Mouse (Mus musculus) kidney, postnatal 14 days (tissue): ENCODE measurements around the gene Fbxo6.

Experiments
- DNase-seq: peaks from one replicate; pipeline ENCODE4 v3.0.0; 2022; ENCODE audit warnings: mixed read lengths

Gene Fbxo6

DNA sequence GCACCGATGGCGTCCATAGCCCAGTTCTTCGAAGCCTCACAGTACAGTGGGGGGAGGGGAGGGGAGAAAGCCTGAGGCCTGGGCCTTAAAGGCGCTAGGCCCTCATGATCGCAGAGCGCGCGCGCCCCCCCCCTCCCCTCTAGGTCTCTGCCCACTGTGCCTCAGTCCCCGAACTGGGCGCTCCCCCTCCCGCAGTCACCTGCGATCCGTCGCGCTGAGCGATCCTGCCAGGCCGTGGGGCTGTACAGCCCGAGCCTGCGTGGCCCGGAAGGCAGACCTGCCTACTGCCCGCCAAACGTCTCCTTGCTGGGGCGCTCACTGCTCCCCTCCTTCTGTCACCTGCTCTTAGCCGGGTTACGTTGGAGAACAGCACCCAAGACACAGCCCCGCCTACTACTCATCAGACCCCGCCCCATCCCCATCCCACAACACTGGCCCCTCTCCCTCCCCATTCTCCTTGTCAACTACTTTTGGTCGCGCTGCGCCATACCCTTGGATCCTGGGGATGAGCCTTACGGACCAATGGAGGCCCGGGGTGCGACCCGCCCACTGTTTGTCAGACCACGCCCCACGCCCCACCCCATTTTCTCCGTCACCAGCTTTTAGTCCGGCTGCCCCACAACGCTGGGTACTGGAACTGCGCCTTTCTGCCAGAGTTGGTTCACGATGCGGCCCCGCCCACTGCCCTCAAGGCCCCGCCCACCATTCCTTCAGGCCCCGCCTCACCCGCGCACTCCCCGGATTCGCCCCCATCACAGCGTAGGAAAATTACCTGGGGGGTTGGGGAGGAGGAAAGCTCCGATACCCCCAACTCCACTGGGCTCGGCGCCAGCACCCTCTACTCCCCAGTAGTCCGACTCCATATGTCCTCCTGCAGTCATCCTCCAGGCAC lies 7.8 kb upstream of the Fbxo6 start:
- DNase-seq = peak; percentile 96

GRCm38 (mm10) chr4:148158436-148159348 lies 6.8 kb upstream of the Fbxo6 start:
- no peak for DNase-seq

- DNase-seq = no peak
Observed at GRCm38 (mm10) chr4:148154982-148155381, 3.0 kb upstream of the Fbxo6 start.

- no peak for DNase-seq
Observed at GRCm38 (mm10) chr4:148154006-148154405, 2.1 kb upstream of the Fbxo6 start.

DNA sequence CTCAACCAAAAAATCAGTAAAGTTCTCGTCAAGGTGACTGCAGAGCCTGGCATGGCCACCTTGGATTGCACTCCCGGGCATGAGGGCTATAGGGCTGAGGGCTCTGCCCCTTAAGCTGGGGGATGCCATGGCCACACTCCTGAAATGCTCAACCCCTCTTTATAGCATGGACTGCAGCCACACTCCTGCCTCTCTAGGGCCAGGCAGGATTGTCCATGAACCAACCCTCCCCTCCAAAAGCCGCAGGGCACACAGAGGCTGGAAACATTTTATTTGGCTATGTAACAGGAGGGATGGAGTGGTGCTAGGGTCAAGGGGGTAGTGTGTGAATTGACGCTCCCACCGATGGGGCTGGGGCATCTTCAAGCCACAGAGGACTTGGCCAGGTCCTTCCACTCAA lies 607 bp upstream of the Fbxo6 start:
- DNase-seq = no peak

DNA sequence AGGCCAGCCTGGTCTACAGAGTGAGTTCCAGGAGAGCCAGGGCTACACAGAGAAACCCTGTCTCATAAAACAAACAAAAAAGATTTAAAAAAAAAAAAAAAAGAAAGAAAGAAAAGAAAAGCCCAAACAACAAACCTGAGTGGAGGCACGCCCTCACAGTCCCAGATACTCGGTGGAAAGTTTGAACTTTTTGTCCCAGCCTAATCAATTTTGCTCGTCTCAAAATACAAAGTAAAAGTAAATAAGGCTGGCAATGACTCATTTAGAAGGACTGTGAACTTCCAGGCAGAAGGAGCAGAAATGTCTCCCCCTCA lies 1.0 kb downstream of the Fbxo6 start:
- no peak for DNase-seq

DNA sequence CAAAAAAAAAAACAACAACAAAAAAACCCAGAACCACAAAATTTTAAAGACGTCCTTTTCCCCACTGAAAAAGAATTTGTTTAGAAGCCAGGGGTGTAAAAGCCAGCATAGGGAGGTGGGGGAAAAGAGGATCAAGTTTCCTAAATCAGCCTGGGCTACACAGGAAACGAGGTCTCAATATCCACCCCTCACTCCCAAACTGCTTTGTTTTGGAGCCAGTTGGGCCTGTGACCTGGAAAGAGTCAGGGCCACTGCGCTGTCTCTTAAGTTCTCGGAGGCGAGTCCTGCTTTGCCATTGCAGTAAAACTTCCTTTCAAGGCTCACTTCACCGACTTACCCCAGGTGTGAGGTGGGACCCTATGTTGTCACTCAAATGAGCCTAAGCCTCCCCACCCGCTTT lies 1.7 kb downstream of the Fbxo6 start:
- DNase-seq = no peak

- no peak for DNase-seq
Observed at GRCm38 (mm10) chr4:148149540-148149939, 2.4 kb downstream of the Fbxo6 start.

GRCm38 (mm10) chr4:148147714-148148113 lies 4.2 kb downstream of the Fbxo6 start:
- no peak for DNase-seq

- DNase-seq = no peak
Observed at GRCm38 (mm10) chr4:148143721-148144120, 8.2 kb downstream of the Fbxo6 start.

- peak; percentile 94 for DNase-seq
Observed at GRCm38 (mm10) chr4:148140098-148141011, 11.6 kb downstream of the Fbxo6 start.

- no peak for DNase-seq
Observed at GRCm38 (mm10) chr4:148139767-148140097, 12.2 kb downstream of the Fbxo6 start.

- DNase-seq = no peak
Observed at GRCm38 (mm10) chr4:148137503-148137902, 14.4 kb downstream of the Fbxo6 start.

GRCm38 (mm10) chr4:148134988-148135387 lies 17.0 kb downstream of the Fbxo6 start:
- no peak for DNase-seq

DNA sequence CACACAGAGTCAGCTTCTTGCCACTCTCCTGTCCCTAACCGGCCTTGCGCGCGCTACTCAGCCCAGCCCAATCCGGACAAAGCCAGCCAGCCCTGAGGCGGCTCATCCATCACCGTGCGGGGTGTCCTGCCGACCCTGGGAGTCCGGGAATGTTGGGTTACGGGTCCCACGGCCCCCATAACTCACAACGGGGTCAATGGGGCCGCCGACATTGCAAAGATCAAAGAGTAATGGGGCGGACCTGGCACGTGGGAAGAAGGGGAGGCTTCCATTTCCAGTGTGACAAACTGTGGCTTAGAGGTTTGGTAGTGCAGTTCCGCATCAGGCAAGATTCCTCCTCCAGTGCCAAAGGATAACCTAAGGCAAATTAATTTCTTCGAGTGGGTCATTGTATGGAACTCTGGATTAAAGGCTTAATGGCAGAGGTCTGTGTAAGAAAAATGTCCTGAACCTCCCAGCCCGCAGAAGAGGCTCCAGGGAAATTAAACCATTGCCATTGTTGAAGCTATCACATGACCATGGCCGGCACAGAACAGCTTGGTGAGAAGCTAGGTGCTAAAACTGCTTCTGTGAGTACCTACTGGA lies 20.4 kb downstream of the Fbxo6 start:
- no peak for DNase-seq

- DNase-seq = peak; percentile 70
Observed at GRCm38 (mm10) chr4:148130561-148131413, 21.2 kb downstream of the Fbxo6 start, which contains the start of gene Draxin. Gene Draxin, minus strand, starts transcription at chr4:148130698.

DNA sequence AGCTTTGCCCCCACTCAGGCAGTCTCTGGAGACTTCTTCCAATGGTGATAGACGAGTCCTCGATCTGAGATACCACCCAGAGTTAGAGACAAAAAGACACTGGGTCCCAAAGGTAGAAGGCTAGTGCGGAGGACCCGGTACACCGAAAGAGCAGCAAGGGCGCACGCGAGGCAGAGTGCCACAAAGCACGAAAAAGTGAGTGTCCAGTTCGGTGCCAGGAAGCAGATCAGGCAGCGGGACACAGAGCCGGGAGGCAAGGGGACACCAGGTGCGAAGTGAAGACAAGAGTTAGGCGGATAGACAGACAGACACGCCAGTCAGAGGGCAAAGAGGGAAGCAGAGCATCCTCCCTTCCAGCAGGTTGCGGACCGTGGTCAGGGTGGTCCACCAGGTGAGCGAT lies 21.8 kb downstream of the Fbxo6 start, which contains the start of gene Mad2l2:
Gene Mad2l2, plus strand, starts transcription at position 252 of the 400 bp plus-strand sequence.
- no peak for DNase-seq

- no peak for DNase-seq
Observed at GRCm38 (mm10) chr4:148128672-148129071, 23.3 kb downstream of the Fbxo6 start.

- no peak for DNase-seq
Observed at GRCm38 (mm10) chr4:148128241-148128640, 23.7 kb downstream of the Fbxo6 start.

- DNase-seq = no peak
Observed at GRCm38 (mm10) chr4:148122694-148123066, 29.3 kb downstream of the Fbxo6 start.

GRCm38 (mm10) chr4:148121982-148122693 lies 29.8 kb downstream of the Fbxo6 start:
- DNase-seq = no peak
